In the genomic region with DNA sequence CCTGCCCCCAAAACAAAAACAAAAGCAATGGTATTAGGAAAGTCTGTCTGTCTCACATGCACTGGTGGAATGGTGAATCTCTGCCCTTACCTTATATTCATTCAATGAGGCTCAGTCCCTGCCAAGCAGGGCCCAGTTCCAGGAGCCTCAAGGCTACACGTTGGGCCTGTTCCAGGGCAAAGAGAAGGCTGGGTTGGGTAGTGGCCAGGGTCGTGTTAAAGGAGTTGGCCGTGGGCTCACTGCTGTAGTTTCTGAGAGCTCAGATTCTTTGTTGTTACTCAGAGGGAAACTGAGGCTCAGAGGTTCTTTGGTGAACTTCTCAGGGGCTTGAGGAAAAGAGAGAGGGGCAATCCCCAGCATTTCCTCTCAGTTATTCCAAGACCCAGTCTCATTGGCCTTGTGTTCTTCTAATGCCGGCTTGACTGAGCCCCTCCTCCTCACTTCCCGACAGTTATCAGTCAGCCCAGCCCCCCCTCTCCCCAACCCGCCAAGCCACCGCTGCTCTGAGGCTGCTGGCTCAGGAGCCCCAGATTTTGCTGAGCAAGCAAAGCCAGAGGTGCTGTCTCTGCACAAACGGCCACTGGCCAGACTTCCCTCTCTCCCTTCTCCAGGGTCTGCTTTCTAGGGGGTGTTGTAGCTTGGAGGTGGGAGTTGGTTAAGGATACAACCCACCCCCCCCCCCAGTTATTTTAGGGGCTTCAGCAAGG, we compare ENCODE assay signal across 9 mouse cellular contexts. TPM values are rescaled to one million over a fixed set of nuclear protein-coding genes. Genes with fewer than 3 reads are reported as not detected.
DNase-seq lines count a peak whose midpoint lies in the region; ATAC-seq and TF ChIP-seq lines count a peak whose summit lies in the region.
"Had no signal": no experiment of that assay in that cellular context is flagged by ENCODE, and none has a peak within 500 bp of the region (broad histone marks: within the 10 kb centered on the region; RNA-seq: fewer than 3 reads in every experiment).

No protein-coding gene starts in this region.

- in situ Hi-C loops in ES-E14 (cut with MboI; ENCODE audit: low sequenced_read_pairs in 2 of 2, unreplicated experiment in 2 of 2): no loop called here

- no peaks in the 10 kb centered on the region for H3K27me3 ChIP-seq in embryonic facial prominence, embryonic 15.5 days
- H3K27me3 ChIP-seq in hindbrain, embryonic 11.5 days (ENCODE audit: control insufficient read depth, insufficient read depth, low read length): no peaks in the 10 kb centered on the region
- no peaks in the 10 kb centered on the region for H3K27me3 ChIP-seq in limb, embryonic 14.5 days (ENCODE audit: control insufficient read depth, insufficient read depth, low read length)

- H3K4me1 ChIP-seq in ES-E14 (ENCODE audit: control insufficient read depth in 2 of 2, insufficient read depth in 2 of 2, low read length in 2 of 2, poor library complexity in 1 of 2): no peaks in the 10 kb centered on the region; a peak in 1 of 4 replicates
- H3K4me1 ChIP-seq in embryonic facial prominence, embryonic 15.5 days: peaks cover 37% of the 10 kb centered on the region
- no peaks in the 10 kb centered on the region for H3K4me1 ChIP-seq in hindbrain, embryonic 11.5 days (replicated peaks; ENCODE audit: control insufficient read depth, insufficient read depth, low read length)
- peaks cover 17% of the 10 kb centered on the region for H3K4me1 ChIP-seq in limb, embryonic 14.5 days (ENCODE audit: control insufficient read depth, insufficient read depth, low read length)

- TF ChIP-seq CTCF in gastrocnemius, adult 2 months (IDR thresholded peaks at IDR 0.05): no peak

- WGBS in embryonic facial prominence, embryonic 15.5 days: 14% methylated on average over 8 of the region's 8 CpGs
- 31% methylated on average over 8 of the region's 8 CpGs for WGBS in hindbrain, embryonic 11.5 days
- WGBS in limb, embryonic 14.5 days: 21% methylated on average over 8 of the region's 8 CpGs

- no peaks in the 10 kb centered on the region for H3K9me3 ChIP-seq in ES-E14 (ENCODE audit: control insufficient read depth, insufficient read depth, low read depth, low read length)
- H3K9me3 ChIP-seq in embryonic facial prominence, embryonic 15.5 days (replicated peaks): no peaks in the 10 kb centered on the region
- no peaks in the 10 kb centered on the region for H3K9me3 ChIP-seq in hindbrain, embryonic 11.5 days (ENCODE audit: control insufficient read depth, low read length)
- H3K9me3 ChIP-seq in limb, embryonic 14.5 days (ENCODE audit: control insufficient read depth, low read length): no peaks in the 10 kb centered on the region

- DNase-seq in gastrocnemius, adult 2 months: peak; percentile 69
- no peak for DNase-seq in gastrocnemius, adult 18-20 months (ENCODE audit: low spot score)
- DNase-seq in ES-E14 (ENCODE audit: low read depth, low spot score): no peak
- DNase-seq in hindbrain, embryonic 11.5 days (ENCODE audit: low spot score): no peak
- peak; percentile 45 for DNase-seq in limb, embryonic 14.5 days (ENCODE audit: low spot score)
- peak; percentile 30 for DNase-seq in right cerebral cortex, postnatal 25 days
- no peak for DNase-seq in cerebellum, adult 9-11 months

- peak overlapping the region; percentile 36 for H3K4me3 ChIP-seq in gastrocnemius, adult 2 months
- no peak overlapping the region for H3K4me3 ChIP-seq in ES-E14 (ENCODE audit: insufficient read depth in 1 of 2, low read depth in 1 of 2, low read length in 2 of 2, poor library complexity in 1 of 2, severe bottlenecking in 1 of 2)
- H3K4me3 ChIP-seq in embryonic facial prominence, embryonic 15.5 days (replicated peaks): no peak overlapping the region
- H3K4me3 ChIP-seq in hindbrain, embryonic 11.5 days (ENCODE audit: low read depth, low read length): no peak overlapping the region
- no peak overlapping the region for H3K4me3 ChIP-seq in limb, embryonic 14.5 days (replicated peaks; ENCODE audit: low read length)
- H3K4me3 ChIP-seq: myocyte had no signal

- no peak overlapping the region for H3K4me2 ChIP-seq in embryonic facial prominence, embryonic 15.5 days (replicated peaks)
- H3K4me2 ChIP-seq in hindbrain, embryonic 11.5 days (replicated peaks; ENCODE audit: low read depth, low read length): no peak overlapping the region
- H3K4me2 ChIP-seq in limb, embryonic 14.5 days (replicated peaks; ENCODE audit: low read depth, low read length, severe bottlenecking): peak overlapping the region; percentile 11

- intact Hi-C loops in gastrocnemius, adult 2 months (cut with DNase I): no loop called here

- H3K36me3 ChIP-seq in ES-E14 (ENCODE audit: control insufficient read depth, insufficient read depth, low read length, poor library complexity, severe bottlenecking): 0 out of 2 replicates have a peak, but pooled peaks cover 2% of the 10 kb centered on the region
- H3K36me3 ChIP-seq in embryonic facial prominence, embryonic 15.5 days: peaks cover 20% of the 10 kb centered on the region
- no peaks in the 10 kb centered on the region for H3K36me3 ChIP-seq in hindbrain, embryonic 11.5 days (ENCODE audit: control insufficient read depth, insufficient read depth, low read length)
- H3K36me3 ChIP-seq in limb, embryonic 14.5 days (ENCODE audit: control insufficient read depth, insufficient read depth, low read length): peaks cover 34% of the 10 kb centered on the region

- peak; percentile 40; the same call in 1 of the 2 replicates for ATAC-seq in embryonic facial prominence, embryonic 15.5 days (ENCODE audit: insufficient number of reproducible peaks, low FRiP score, low TSS enrichment, low read depth)
- ATAC-seq in hindbrain, embryonic 11.5 days (ENCODE audit: low FRiP score): peak; percentile 33; the same call in 1 of the 2 replicates
- ATAC-seq in limb, embryonic 14.5 days (ENCODE audit: low FRiP score, low read depth): peak; percentile 73; the same call in 1 of the 2 replicates

- H3K9ac ChIP-seq in ES-E14 (ENCODE audit: insufficient read depth, low read depth, low read length, poor library complexity, severe bottlenecking): no peak overlapping the region
- no peak overlapping the region for H3K9ac ChIP-seq in embryonic facial prominence, embryonic 15.5 days
- no peak overlapping the region for H3K9ac ChIP-seq in hindbrain, embryonic 11.5 days (ENCODE audit: low read depth, low read length)
- H3K9ac ChIP-seq in limb, embryonic 14.5 days (ENCODE audit: low read depth, low read length, severe bottlenecking): peak overlapping the region; percentile 9; the same call in 1 of the 2 replicates

- no peak for TF ChIP-seq POLR2A in limb, embryonic 14.5 days (IDR thresholded peaks at IDR 0.05; ENCODE audit: borderline replicate concordance, extremely low read depth, insufficient read depth, insufficient read length)

- H3K27ac ChIP-seq in gastrocnemius, adult 2 months: peak overlapping the region; percentile 58
- no peak overlapping the region for H3K27ac ChIP-seq in ES-E14 (ENCODE audit: insufficient read depth, low read depth, low read length, poor library complexity, severe bottlenecking)
- H3K27ac ChIP-seq in embryonic facial prominence, embryonic 15.5 days (replicated peaks): peak overlapping the region; percentile 73
- H3K27ac ChIP-seq in hindbrain, embryonic 11.5 days (ENCODE audit: low read depth, low read length): no peak overlapping the region; the same call in 1 of the 2 replicates
- peak overlapping the region; percentile 73 for H3K27ac ChIP-seq in limb, embryonic 14.5 days (replicated peaks; ENCODE audit: low read depth, low read length)

TF ChIP-seq in ES-E14, 5 proteins besides CTCF, POLR2A, EP300 and RAD21:
- no peak for TF ChIP-seq ZNF384 (IDR thresholded peaks at IDR 0.05; ENCODE audit: low read depth, low read length)
- TF ChIP-seq HCFC1 (IDR thresholded peaks at IDR 0.05; ENCODE audit: borderline replicate concordance, insufficient read depth, low read length): no peak
- TF ChIP-seq MAFK (IDR thresholded peaks at IDR 0.05; ENCODE audit: insufficient read depth, low read depth, low read length): peak; percentile 95
- TF ChIP-seq CHD2 (IDR thresholded peaks at IDR 0.05; ENCODE audit: low read depth, low read length): no peak
- TF ChIP-seq ZC3H11A (IDR thresholded peaks at IDR 0.05; ENCODE audit: borderline replicate concordance, low read depth, low read length): no peak

RNA-seq across cellular contexts. Expression of a gene that starts 16.0 kb away (rescaled TPM):
- 1 to 10 TPM; 2.2 to 2.3 TPM for total RNA-seq in gastrocnemius, adult 2 months (2021)
- 1 to 10 TPM; 2.2 to 5.7 TPM for total RNA-seq in gastrocnemius, adult 18-20 months (2021)
- total RNA-seq in ES-E14 (2012; rRNA removed): 4.0 and 7.2 TPM in 2 replicates
- 16.4 and 17.3 TPM in 2 replicates for polyA plus RNA-seq in embryonic facial prominence, embryonic 15.5 days (2015; fragmentation: Nextera tagmentation; extraction: Ambion mirVana)
- polyA plus RNA-seq in hindbrain, embryonic 11.5 days (2014; fragmentation: Nextera tagmentation; extraction: Ambion mirVana): 5.7 and 5.8 TPM in 2 replicates
- polyA plus RNA-seq in limb, embryonic 14.5 days (2012; rRNA removed): 40.8 and 57.7 TPM in 2 replicates
- 10.6 and 11.5 TPM in 2 replicates for polyA plus RNA-seq in limb, embryonic 14.5 days (2014; fragmentation: Nextera tagmentation; extraction: Ambion mirVana)

RNA-seq across cellular contexts. Expression of a gene that starts 23.9 kb away (rescaled TPM):
- total RNA-seq in gastrocnemius, adult 2 months (2021): 1 to 10 TPM; 4.0 to 4.7 TPM
- total RNA-seq in gastrocnemius, adult 18-20 months (2021): 1 to 10 TPM; 3.0 to 4.5 TPM
- 3.8 and 4.0 TPM in 2 replicates for total RNA-seq in ES-E14 (2012; rRNA removed)
- polyA plus RNA-seq in embryonic facial prominence, embryonic 15.5 days (2015; fragmentation: Nextera tagmentation; extraction: Ambion mirVana): 45.8 and 46.1 TPM in 2 replicates
- 35.7 and 35.9 TPM in 2 replicates for polyA plus RNA-seq in hindbrain, embryonic 11.5 days (2014; fragmentation: Nextera tagmentation; extraction: Ambion mirVana)
- 36.1 and 42.8 TPM in 2 replicates for polyA plus RNA-seq in limb, embryonic 14.5 days (2012; rRNA removed)
- polyA plus RNA-seq in limb, embryonic 14.5 days (2014; fragmentation: Nextera tagmentation; extraction: Ambion mirVana): 43.9 and 49.6 TPM in 2 replicates

RNA-seq across cellular contexts. Expression of a gene that starts 23.9 kb away (rescaled TPM):
- total RNA-seq in gastrocnemius, adult 2 months (2021): under 1 TPM; 0.28 to 0.46 TPM
- under 1 TPM; 0.11 to 0.24 TPM for total RNA-seq in gastrocnemius, adult 18-20 months (2021)
- 0.62 and 0.95 TPM in 2 replicates for total RNA-seq in ES-E14 (2012; rRNA removed)
- 1.2 and 1.9 TPM in 2 replicates for polyA plus RNA-seq in embryonic facial prominence, embryonic 15.5 days (2015; fragmentation: Nextera tagmentation; extraction: Ambion mirVana)
- 0.91 and 1.1 TPM in 2 replicates for polyA plus RNA-seq in hindbrain, embryonic 11.5 days (2014; fragmentation: Nextera tagmentation; extraction: Ambion mirVana)
- 1.5 and 1.7 TPM in 2 replicates for polyA plus RNA-seq in limb, embryonic 14.5 days (2012; rRNA removed)
- polyA plus RNA-seq in limb, embryonic 14.5 days (2014; fragmentation: Nextera tagmentation; extraction: Ambion mirVana): 1.5 and 1.9 TPM in 2 replicates

RNA-seq across cellular contexts. Expression of a gene that starts 44.9 kb away (rescaled TPM):
- total RNA-seq in gastrocnemius, adult 2 months (2021): 1,000 to 10,000 TPM; 2,168 to 2,432 TPM
- 1,000 to 10,000 TPM; 2,098 to 2,234 TPM for total RNA-seq in gastrocnemius, adult 18-20 months (2021)
- 413 and 478 TPM in 2 replicates for total RNA-seq in ES-E14 (2012; rRNA removed)
- 1,601 and 1,694 TPM in 2 replicates for polyA plus RNA-seq in embryonic facial prominence, embryonic 15.5 days (2015; fragmentation: Nextera tagmentation; extraction: Ambion mirVana)
- polyA plus RNA-seq in hindbrain, embryonic 11.5 days (2014; fragmentation: Nextera tagmentation; extraction: Ambion mirVana): 1,301 and 1,416 TPM in 2 replicates
- 663 and 670 TPM in 2 replicates for polyA plus RNA-seq in limb, embryonic 14.5 days (2012; rRNA removed)
- 1,538 and 1,580 TPM in 2 replicates for polyA plus RNA-seq in limb, embryonic 14.5 days (2014; fragmentation: Nextera tagmentation; extraction: Ambion mirVana)

Comparison
In these comparisons a context has a peak if more than half of its experiments do, and no peak if none do; other contexts are left out.
1. DNase-seq: peak in gastrocnemius, adult 2 months (single experiment), limb, embryonic 14.5 days (single experiment) and right cerebral cortex, postnatal 25 days (single experiment); none in gastrocnemius, adult 18-20 months (single experiment), ES-E14 (single experiment), hindbrain, embryonic 11.5 days (single experiment) and cerebellum, adult 9-11 months (single experiment).
2. H3K27ac ChIP-seq: peak in gastrocnemius, adult 2 months (single experiment), embryonic facial prominence, embryonic 15.5 days (single experiment) and limb, embryonic 14.5 days (single experiment); none in ES-E14 (single experiment) and hindbrain, embryonic 11.5 days (single experiment).
3. Peak in every context shown above with its lines, with median percentiles within 50 percentile points of each other: ATAC-seq.